Mouse (Mus musculus): Measurements from ENCODE around the gene Apoc4.

Gene Apoc4

GRCm38 (mm10) chr7:19676662-19677061, 4.6 kb downstream of the Apoc4 start:
- DNase-seq: no peak

GRCm38 (mm10) chr7:19675824-19676223, 5.5 kb downstream of the Apoc4 start:
- no peak for DNase-seq

GRCm38 (mm10) chr7:19673083-19673699, 8.1 kb downstream of the Apoc4 start:
- DNase-seq: no peak

GRCm38 (mm10) chr7:19671511-19671910, 9.8 kb downstream of the Apoc4 start:
- no peak for DNase-seq

GRCm38 (mm10) chr7:19668947-19669721, 12.1 kb downstream of the Apoc4 start:
- DNase-seq: peak; percentile 94

- no peak for DNase-seq
Observed at GRCm38 (mm10) chr7:19667434-19667833, 13.8 kb downstream of the Apoc4 start.

- DNase-seq: no peak
Observed at GRCm38 (mm10) chr7:19666750-19667149, 14.5 kb downstream of the Apoc4 start.

- peak; percentile 98 for DNase-seq
Observed at GRCm38 (mm10) chr7:19664955-19665841, 16.1 kb downstream of the Apoc4 start, which contains the start of gene Clptm1. Gene Clptm1, minus strand, starts transcription at chr7:19665033.

GRCm38 (mm10) chr7:19664455-19664954, 16.8 kb downstream of the Apoc4 start:
- no peak for DNase-seq

GRCm38 (mm10) chr7:19663940-19664339, 17.3 kb downstream of the Apoc4 start:
- DNase-seq: no peak

- DNase-seq: no peak
Observed at GRCm38 (mm10) chr7:19652614-19653013, 28.7 kb downstream of the Apoc4 start.

GRCm38 (mm10) chr7:19651063-19651786, 30.1 kb downstream of the Apoc4 start:
- no peak for DNase-seq

GRCm38 (mm10) chr7:19641223-19641622, 40.1 kb downstream of the Apoc4 start:
- DNase-seq: no peak

- no peak for DNase-seq
Observed at GRCm38 (mm10) chr7:19635074-19635827, 46.0 kb downstream of the Apoc4 start.

GRCm38 (mm10) chr7:19634591-19634990, 46.7 kb downstream of the Apoc4 start:
- no peak for DNase-seq

- no peak for DNase-seq
Observed at GRCm38 (mm10) chr7:19633855-19634254, 47.4 kb downstream of the Apoc4 start.

GRCm38 (mm10) chr7:19633197-19633596, 48.1 kb downstream of the Apoc4 start:
- no peak for DNase-seq

- no peak for DNase-seq
Observed at GRCm38 (mm10) chr7:19632720-19633119, 48.6 kb downstream of the Apoc4 start.

- no peak for DNase-seq
Observed at GRCm38 (mm10) chr7:19632275-19632674, 49.0 kb downstream of the Apoc4 start.

- peak; percentile 96 for DNase-seq
Observed at GRCm38 (mm10) chr7:19629361-19629734, 51.9 kb downstream of the Apoc4 start, which contains the start of gene Relb. Gene Relb, minus strand, starts transcription at chr7:19629438.

GRCm38 (mm10) chr7:19628536-19629360, 52.5 kb downstream of the Apoc4 start:
- DNase-seq: peak; percentile 93
